Mouse (Mus musculus): ENCODE data around the gene Sgk2. TPM values are rescaled to one million over a fixed set of nuclear protein-coding genes. Genes with fewer than 3 reads are reported as not detected.

The Sgk2 gene
- polyA plus RNA-seq, 1 experiment: 0.05 TPM

DNA sequence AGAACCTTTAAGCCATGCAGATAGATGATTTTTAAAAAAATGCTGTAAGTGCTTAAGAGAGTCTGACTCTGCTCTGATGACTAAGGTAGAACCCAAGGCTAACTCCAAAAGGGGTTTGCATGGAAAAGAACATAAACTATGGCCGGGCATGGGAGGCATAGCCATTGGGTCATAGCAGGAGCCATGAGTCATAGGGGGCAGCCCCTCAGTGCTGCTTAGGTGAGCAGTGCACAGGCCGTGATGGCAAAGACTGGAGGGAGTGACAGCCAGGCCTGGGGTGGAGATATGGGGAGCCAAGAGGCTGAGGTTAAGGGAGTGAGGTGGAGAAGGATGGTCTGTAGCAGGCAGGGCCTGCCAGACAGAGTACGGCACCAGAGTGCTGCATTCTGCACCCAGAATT lies 18.0 kb upstream of the Sgk2 start:
- DNase-seq (ENCODE audit: low read depth): no peak
- TF ChIP-seq CTCF (IDR thresholded peaks at IDR 0.05; ENCODE audit: borderline replicate concordance, extremely low read depth, insufficient read depth, insufficient read length): no peak
- TF ChIP-seq POLR2A (IDR thresholded peaks at IDR 0.05; ENCODE audit: borderline replicate concordance, extremely low read depth, insufficient read depth, insufficient read length, poor library complexity, severe bottlenecking): no peak

DNA sequence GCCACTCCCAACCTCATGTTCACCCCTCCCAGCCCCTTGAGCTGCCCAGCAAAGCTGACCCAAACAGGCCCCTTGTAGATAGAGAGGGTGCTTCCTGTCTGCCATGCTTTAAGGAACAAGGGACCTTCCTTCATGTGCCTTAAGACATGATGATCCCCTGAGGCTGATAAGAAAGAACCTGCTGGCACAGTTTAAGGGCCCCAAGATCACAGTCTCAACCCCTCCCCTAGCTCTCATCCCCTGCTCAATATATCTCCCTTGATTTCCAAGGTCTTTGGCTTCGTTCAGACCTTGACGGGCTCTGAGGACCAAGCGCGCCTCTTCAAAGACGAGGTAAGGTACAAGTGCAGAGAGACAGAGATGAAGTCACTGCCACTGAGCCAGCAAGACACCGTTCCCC lies 16.2 kb upstream of the Sgk2 start:
- DNase-seq (ENCODE audit: low read depth): no peak
- no peak for TF ChIP-seq POLR2A (IDR thresholded peaks at IDR 0.05; ENCODE audit: borderline replicate concordance, extremely low read depth, insufficient read depth, insufficient read length, poor library complexity, severe bottlenecking)
- TF ChIP-seq CTCF (IDR thresholded peaks at IDR 0.05; ENCODE audit: borderline replicate concordance, extremely low read depth, insufficient read depth, insufficient read length): no peak

DNA sequence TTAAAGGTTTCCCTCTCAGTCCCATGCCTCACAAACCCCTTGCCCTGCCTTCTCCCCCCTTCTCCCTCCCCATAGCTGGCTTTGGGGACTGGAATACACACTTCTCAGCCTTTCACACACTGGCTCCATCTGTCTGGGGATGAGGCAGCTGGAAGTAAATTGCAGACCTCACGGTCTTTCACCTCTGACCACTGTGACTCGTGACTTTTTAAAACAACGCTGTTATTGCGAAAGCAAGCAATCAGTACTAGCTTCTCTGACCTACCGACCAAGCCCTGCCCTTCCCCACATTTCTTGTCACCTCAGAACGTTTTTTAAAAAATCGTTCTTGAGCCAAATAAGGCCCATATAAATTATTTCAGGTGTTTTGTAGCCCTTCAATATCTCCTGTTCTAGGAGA lies 14.4 kb upstream of the Sgk2 start:
- DNase-seq (ENCODE audit: low read depth): no peak
- TF ChIP-seq POLR2A (IDR thresholded peaks at IDR 0.05; ENCODE audit: borderline replicate concordance, extremely low read depth, insufficient read depth, insufficient read length, poor library complexity, severe bottlenecking): no peak
- no peak for TF ChIP-seq CTCF (IDR thresholded peaks at IDR 0.05; ENCODE audit: borderline replicate concordance, extremely low read depth, insufficient read depth, insufficient read length)

DNA sequence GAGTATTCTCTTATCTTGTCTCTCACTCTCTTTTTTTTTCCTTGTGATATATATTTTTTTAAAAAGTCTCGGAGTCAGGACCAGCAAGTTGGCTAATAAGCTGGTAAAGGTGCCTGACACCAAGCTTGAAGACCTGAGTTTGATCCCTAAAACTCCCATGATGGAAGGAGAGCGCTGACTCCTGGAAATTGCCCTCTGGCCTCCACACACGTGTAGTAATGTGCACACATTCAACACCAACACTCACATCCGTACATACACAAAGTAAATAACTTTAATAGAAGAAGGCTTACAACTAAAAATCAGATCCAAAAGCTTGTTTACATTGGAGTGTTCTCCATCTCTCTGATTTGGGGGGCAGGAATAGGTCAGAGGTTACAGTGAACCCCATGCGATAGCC lies 13.9 kb upstream of the Sgk2 start:
- TF ChIP-seq CTCF (IDR thresholded peaks at IDR 0.05; ENCODE audit: borderline replicate concordance, extremely low read depth, insufficient read depth, insufficient read length) (no peak), POLR2A (IDR thresholded peaks at IDR 0.05; ENCODE audit: borderline replicate concordance, extremely low read depth, insufficient read depth, insufficient read length, poor library complexity, severe bottlenecking) (no peak)
- DNase-seq (ENCODE audit: low read depth): no peak

DNA sequence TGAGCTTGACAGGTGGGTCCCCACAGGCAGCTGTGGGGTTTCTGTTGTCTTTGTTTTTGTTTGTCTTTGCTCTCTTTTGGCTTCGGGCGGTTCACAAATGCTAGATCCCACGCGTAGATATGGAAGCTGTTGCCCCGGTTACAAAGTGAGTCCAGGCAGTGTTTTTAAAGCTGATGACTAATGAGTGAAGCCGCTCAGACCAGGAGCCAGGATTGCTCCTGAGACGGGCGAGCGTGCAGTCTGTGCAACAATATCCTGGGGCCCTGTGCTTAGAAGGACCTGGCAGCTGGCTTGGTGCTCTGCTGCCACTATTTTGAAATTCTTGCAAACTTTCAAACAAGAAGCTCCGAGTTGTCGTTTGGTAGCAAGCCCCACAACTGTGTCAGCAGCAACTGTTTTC lies 13.5 kb upstream of the Sgk2 start:
- peak; percentile 65 for DNase-seq (ENCODE audit: low read depth)
- TF ChIP-seq POLR2A (IDR thresholded peaks at IDR 0.05; ENCODE audit: borderline replicate concordance, extremely low read depth, insufficient read depth, insufficient read length, poor library complexity, severe bottlenecking) (no peak), CTCF (IDR thresholded peaks at IDR 0.05; ENCODE audit: borderline replicate concordance, extremely low read depth, insufficient read depth, insufficient read length) (no peak)

DNA sequence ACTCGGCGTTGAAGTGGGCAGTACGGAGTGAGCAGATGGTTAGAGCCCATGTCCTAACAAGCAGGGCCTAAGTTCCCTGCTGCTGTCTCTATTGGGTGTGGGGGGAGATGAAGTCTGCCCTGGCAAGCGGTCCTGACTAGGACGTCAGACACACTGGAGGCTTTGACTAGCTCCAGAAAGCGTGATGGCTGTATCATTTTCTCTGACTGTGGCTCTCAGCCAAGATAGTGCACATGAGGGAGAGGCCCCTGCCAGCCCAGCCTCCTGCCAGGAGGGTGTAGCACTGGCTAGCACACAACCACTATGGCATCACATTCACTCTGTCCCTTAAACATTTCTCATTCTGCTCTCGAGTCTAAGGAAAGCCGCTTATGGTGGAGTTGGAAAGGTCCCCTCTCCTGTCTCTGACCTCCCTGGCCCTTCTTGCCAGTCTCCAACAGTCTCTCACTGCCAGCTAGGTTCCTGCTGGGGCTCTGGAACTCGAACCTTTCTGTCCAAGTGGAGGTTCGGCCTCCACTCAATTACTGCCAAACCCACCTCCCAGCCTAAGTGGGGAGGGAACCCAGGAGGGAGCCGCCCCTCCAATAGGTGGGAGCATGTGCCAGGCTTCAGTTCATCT lies 11.9 kb upstream of the Sgk2 start:
- peak; percentile 88 for DNase-seq (ENCODE audit: low read depth)
- TF ChIP-seq POLR2A (IDR thresholded peaks at IDR 0.05; ENCODE audit: borderline replicate concordance, extremely low read depth, insufficient read depth, insufficient read length, poor library complexity, severe bottlenecking) (no peak), CTCF (IDR thresholded peaks at IDR 0.05; ENCODE audit: borderline replicate concordance, extremely low read depth, insufficient read depth, insufficient read length) (no peak)

DNA sequence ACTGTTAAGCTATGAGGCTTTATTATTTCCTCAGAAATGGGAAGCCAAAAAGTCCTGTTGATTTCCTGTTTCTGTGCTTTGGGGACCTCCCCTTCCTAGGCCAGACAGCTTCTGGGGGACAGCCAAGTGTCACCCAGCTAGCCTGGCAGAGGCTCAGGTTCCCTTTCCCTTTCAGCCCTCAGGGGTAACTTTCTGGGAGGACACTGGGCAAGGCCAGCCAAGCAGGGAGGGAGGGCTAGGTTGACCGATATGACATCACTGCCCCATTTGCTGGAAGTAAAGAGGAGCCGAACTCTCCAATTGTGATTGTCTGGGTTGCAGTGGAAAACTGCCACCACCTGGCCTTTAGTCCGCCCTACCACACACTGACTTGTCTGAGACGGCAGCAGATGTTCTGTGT lies 11.1 kb upstream of the Sgk2 start:
- peak; percentile 49 for DNase-seq (ENCODE audit: low read depth)
- TF ChIP-seq POLR2A (IDR thresholded peaks at IDR 0.05; ENCODE audit: borderline replicate concordance, extremely low read depth, insufficient read depth, insufficient read length, poor library complexity, severe bottlenecking): no peak
- no peak for TF ChIP-seq CTCF (IDR thresholded peaks at IDR 0.05; ENCODE audit: borderline replicate concordance, extremely low read depth, insufficient read depth, insufficient read length)

DNA sequence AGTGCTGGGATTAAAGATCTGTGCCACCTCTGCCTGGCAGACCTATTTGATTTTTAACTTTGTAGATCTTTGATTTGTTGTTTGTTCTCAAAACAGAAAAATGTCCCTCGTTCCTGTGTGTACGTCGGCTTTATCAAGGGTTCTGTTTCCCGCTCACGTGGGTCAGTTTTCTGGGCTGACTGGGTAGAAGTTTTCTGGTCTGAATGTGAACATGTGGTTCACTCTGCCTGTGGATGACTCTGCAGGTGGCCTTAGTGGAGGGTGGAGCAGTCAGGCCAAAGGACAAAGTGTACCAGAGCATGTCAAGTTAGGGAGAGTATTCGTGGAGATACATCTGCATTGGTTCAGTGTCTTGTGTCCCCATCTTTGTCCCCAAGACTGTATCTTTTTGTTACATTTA lies 2.7 kb upstream of the Sgk2 start:
- DNase-seq (ENCODE audit: low read depth): no peak
- no peak for TF ChIP-seq POLR2A (IDR thresholded peaks at IDR 0.05; ENCODE audit: borderline replicate concordance, extremely low read depth, insufficient read depth, insufficient read length, poor library complexity, severe bottlenecking)
- TF ChIP-seq CTCF (IDR thresholded peaks at IDR 0.05; ENCODE audit: borderline replicate concordance, extremely low read depth, insufficient read depth, insufficient read length): no peak

DNA sequence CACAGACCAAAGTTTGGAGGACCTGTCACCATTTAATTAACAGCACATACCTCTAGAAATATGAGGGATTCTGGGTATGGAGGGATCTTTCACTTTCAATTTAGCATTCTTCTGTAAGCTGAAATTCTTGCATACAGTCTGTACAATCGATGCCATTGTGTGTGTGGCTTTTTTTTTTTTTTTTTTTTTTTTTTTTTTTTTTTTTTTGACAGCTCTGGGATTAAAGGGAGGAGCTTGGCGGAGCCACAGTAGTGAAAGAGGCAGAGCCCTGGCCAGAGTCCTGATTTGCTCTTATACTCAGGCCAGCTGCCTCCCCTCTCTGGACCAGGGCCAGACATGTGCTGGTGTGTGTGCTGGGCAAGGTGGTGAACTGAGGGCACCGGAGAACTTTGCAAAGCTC lies 1.2 kb upstream of the Sgk2 start:
- DNase-seq (ENCODE audit: low read depth): peak; percentile 83

DNA sequence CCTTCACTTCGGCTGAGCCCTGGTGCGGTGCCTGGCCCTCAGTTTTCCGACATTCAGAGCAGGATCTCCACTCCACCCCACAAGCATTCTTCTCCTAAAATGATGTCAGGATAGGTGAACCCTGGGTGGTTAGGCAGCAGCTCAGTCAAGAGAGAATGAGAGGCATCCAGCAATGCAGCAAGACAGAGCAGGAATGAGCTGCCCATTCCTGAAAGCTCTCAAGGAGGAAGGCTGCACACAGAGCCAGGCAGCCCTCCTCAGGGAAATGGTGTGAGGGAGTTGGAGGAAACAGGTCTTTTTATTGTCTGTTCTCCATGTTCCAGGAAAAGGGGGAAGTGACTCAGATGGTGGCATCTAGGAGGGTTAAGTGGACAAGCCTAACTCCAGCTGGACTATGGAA lies 366 bp upstream of the Sgk2 start:
- DNase-seq (ENCODE audit: low read depth): no peak

More for the DNA sequence above, 1.2 kb upstream of the Sgk2 start:
- no peak for TF ChIP-seq CTCF (IDR thresholded peaks at IDR 0.05; ENCODE audit: borderline replicate concordance, extremely low read depth, insufficient read depth, insufficient read length)
- no peak for TF ChIP-seq POLR2A (IDR thresholded peaks at IDR 0.05; ENCODE audit: borderline replicate concordance, extremely low read depth, insufficient read depth, insufficient read length, poor library complexity, severe bottlenecking)

DNA sequence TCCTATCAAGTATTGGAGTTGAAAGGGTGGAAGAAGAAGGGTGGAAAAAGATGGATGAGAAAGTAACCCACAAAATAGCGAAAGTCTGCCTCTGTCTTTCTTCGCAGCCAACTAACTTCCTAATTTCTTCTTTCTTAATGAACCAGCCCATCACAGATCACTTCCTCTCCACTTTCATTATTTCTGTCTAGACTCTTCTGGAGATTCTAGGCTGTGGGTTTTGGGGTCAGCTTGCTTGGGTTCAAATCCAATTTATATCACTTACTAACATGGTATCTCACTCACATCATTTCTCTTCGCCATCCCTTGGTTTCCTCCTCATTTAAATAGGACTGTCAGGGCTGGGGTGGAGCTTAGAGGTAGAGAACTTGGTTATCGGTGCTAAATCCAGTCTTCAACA lies 1.1 kb downstream of the Sgk2 start:
- DNase-seq (ENCODE audit: low read depth): no peak
- no peak for TF ChIP-seq CTCF (IDR thresholded peaks at IDR 0.05; ENCODE audit: borderline replicate concordance, extremely low read depth, insufficient read depth, insufficient read length)
- TF ChIP-seq POLR2A (IDR thresholded peaks at IDR 0.05; ENCODE audit: borderline replicate concordance, extremely low read depth, insufficient read depth, insufficient read length, poor library complexity, severe bottlenecking): no peak

More for the DNA sequence above, 366 bp upstream of the Sgk2 start:
- no peak for TF ChIP-seq CTCF (IDR thresholded peaks at IDR 0.05; ENCODE audit: borderline replicate concordance, extremely low read depth, insufficient read depth, insufficient read length)
- no peak for TF ChIP-seq POLR2A (IDR thresholded peaks at IDR 0.05; ENCODE audit: borderline replicate concordance, extremely low read depth, insufficient read depth, insufficient read length, poor library complexity, severe bottlenecking)

DNA sequence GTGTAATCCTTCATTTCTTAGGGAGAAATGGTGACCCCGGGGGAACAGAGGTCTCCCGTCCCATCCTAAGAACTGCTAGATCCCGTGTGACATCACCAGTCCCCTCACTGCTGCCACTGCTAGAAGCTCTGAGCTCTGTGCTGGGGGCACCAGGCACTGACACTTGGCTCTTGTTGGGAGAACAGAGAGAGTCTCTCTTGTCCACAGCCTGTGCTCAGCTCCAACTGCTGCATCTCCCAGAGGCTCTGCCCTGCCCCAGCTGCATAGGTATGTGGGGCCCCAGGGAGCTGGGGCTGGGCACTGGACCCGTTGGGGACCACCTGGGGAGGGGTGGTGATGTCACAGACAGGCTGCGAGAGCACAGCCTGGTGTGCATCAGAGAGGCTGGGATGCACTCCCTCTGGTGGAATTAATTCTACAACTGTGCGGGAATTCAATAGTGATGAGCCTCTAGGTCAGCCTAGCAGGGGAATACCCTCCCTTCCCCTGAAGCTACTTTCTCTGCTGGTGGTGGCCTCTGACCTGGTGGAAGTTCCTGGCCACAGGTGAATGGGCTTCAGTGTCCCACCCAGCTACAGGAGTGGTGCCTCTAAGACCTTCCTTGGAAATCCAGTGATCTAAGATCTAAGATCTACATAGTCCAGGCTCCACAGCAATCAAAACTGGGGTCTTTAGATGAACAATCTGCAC lies 4.4 kb downstream of the Sgk2 start:
- TF ChIP-seq POLR2A (IDR thresholded peaks at IDR 0.05; ENCODE audit: borderline replicate concordance, extremely low read depth, insufficient read depth, insufficient read length, poor library complexity, severe bottlenecking) (no peak), CTCF (IDR thresholded peaks at IDR 0.05; ENCODE audit: borderline replicate concordance, extremely low read depth, insufficient read depth, insufficient read length) (no peak)
- no peak for DNase-seq (ENCODE audit: low read depth)

Data from brain, embryonic 14.5 days (tissue).